Mouse (Mus musculus): ENCODE measurements around the gene Kif3c. TPM values are rescaled to one million over a fixed set of nuclear protein-coding genes. Genes with fewer than 3 reads are reported as not detected.

The Kif3c gene
- polyA plus RNA-seq (2012; rRNA removed) = 7.5 and 10.0 TPM in 2 replicates

DNA sequence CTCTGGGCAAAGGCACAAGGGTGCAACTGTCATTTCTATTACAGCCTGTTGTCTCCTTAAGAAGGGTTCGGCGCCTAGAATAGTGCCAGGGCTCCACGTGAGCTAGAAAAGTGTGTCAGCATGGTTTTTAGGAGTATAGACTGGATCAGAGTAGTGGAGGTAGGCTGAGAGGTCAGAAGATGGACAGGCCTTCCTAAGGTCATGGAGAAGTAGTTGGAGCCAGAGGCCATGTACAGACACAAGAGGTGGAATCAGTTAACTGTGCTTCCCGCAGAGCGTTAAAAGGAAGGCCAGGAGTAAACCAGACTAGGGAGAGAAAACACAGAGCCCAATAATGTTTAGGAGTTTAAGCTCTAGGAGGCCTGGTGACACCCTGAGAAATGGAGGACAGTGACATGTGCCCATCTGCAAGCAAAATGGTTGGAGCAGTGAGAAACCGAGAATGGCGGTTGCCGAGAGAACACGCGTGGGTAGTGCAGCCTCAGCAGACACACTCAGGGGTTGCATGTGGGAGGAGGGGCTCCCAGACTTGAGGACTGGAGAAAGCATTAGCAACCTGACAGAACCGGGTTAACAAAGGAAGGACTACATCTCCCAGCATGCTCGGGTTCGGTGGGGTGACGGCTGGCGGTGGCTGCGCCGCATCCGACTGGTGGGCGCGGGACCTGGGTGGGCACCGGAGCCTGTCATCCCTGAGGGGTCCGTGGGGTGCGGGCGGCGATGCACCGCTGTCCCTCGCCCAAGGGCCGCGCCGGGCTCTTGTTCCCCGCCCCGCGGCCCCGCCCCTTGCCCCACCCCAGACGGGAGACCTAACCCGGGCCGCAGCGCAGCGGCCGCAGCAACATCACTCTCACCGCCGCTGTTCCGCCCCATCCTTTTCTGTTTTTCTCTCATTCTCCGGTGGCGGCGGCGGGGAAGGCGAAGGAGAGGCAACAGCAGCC is at the start of gene Kif3c:
Gene Kif3c (plus strand): TSS at position 625 of the 941 bp plus-strand sequence.
- DNase-seq (ENCODE audit: low read depth) = no peak

DNA sequence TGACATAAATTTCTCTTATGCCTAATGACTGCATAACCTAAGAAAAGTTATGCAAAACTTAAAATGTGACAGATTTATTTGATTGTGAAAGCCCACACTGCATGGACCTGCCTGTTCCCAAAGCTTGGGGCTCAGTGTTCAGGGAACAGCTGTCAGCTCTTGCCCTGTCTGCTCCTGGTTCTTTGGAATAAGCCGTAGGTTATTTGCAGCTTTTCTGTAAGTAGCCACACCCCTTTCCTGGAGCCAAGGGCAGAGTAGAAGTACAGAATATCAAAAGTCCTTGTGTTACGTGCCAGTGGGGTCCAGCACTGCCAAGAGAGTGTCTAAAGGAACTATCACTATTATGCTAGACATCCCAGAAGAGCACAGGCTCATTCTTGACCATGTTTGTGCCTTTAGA is 48.8 kb upstream of the Kif3c start:
- no peak for DNase-seq (ENCODE audit: low read depth)

DNA sequence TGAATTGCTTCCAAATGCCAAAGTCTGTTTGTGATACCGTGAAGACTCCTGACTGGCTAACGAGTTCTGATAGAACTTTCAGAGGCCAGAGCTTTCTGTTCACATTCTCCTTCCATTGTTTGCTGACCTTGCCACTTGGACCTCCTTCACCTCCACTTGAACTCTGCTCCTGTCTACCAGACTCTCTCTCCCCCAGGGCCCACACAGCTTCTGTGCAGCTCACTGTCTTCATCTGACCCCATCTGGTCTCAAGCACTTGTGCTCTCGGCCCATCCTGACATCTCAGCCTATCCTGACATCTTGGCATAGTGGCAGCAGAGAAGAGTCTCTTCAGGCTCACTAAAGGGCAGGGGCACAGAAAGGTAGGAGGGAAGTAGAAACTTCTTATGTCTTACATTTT is 48.0 kb upstream of the Kif3c start:
- DNase-seq (ENCODE audit: low read depth) = no peak

DNA sequence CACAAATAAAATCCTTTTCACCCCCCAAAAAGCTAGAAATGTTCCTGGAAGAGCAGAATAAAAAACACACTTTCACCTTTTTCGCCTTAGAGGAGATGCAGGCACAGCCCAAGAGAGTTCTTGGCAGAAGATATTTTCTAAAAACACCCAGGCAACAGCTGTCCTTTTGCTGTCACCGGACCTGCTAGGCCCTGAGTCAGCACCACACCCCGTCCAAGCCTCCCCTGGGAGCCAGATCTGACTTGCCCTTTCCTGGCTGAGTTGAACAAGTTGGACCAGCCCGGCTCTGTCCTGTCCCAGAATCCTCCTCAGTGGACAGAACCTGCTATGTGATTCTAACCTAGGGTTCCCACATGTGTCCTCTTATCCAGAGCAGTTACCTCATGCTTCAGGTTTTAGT is 45.6 kb upstream of the Kif3c start:
- no peak for DNase-seq (ENCODE audit: low read depth)

DNA sequence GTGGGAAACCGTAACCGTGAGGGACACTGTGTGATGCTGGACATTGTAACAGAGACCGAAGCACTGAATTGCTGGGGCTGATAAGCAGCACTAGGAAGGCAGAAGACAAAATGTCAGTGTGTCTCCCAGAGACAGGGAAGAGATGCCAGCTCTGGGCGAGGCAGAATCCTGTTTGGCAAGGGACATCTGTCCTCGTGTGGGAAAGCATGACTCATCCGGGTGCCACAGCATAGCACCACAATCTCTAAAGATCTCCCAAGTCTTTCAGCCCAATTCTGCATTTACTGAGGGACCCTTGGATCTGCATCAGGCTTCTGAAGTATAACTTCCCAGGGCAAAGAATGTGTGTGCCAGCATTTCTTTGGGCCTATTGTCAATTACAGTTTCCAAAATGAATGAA is 41.7 kb upstream of the Kif3c start:
- DNase-seq (ENCODE audit: low read depth) = no peak

DNA sequence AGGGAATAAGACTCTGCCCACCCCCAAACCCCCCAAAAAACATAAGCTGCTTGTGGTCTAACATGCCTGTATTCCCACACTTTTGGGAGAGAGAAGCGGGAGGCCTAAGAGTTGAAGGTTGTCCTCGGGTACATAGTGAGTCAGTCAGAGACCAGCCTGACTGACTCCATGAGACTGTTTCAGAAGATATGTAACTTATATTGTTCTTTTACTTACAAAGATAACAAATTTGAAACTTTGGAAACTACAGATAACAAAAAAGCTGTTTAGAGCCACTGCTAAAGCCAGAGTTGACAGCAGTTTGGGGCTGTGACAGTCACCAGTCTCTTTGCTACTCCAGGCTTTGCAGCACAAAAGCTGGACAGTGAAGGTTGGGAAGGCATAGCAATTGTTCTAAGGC is 39.7 kb upstream of the Kif3c start:
- DNase-seq (ENCODE audit: low read depth) = no peak

DNA sequence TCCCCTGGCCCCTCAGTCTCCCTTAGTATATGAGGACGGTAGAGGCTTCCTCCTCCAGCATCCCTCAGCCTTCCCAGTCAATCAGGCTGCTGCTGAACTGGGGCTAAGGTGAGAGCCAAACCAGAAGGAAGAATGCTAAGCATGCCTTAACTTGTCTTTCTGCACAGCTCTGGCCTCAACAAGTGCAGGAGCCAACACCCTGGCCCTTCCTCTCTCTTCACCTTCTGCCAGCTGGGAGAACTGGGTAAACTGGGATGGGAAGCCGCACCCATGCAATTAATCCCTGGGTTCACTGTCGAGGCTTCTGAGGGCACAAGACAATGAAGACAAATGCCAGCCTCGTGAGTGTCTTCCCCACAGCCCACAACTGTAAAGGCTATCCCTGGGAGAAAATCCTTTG is 35.3 kb upstream of the Kif3c start:
- no peak for DNase-seq (ENCODE audit: low read depth)

DNA sequence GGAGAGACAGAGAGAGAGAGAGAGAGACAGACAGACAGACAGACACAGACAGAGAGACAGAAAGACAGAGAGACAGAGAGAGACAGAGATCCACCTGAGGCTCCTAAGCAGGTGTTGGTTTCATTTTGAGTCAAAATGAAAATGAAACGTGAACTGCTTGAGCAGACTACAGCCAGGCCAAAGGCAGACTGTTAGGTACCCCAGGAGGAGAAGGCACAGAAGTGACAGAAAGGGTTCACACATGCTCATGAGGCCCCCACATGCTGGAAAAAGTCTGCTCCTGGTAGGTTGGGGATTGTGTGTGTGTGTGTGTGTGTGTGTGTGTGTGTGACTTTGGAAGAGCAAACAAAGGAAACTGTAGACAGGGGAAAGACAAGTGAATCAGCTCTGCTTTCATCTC is 26.0 kb upstream of the Kif3c start:
- DNase-seq (ENCODE audit: low read depth) = no peak

DNA sequence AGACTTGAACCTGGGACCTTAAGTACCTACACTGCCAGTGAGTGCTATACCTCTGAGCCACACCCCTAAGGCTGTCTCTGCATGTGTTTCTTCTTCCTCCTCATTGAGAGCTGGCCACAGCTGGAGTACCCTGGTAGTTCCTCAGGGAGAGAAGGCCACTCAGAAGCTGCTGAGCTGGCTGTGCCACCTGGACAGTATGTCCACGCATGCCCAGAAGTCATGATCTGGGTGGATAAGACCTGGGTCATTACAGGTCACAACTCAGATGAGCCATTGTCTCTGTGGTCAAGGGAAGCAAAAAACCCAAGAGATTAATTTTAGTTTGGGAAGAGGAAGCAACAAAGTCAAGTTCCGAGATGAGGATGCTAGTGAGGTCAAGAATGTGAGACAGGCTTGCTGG is 20.8 kb upstream of the Kif3c start:
- DNase-seq (ENCODE audit: low read depth) = no peak

DNA sequence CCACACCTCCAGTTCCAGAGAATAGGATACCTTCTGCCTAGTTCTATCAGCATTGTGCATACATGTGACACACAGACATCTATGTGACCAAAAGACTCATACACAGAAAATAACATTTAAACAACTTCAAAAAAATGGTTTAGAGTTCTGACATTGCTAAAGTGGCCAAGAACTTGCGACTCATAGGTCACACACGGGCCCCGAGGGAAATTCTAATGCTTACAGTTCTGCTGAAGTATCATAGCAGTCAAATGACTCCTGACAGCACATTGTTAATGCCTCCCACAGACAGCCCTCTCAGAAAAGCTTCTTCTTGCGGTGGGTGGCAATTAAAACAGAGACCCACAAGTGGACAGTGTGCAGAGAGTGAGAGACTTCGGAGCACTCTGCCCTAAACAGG is 19.9 kb upstream of the Kif3c start:
- DNase-seq (ENCODE audit: low read depth) = no peak

DNA sequence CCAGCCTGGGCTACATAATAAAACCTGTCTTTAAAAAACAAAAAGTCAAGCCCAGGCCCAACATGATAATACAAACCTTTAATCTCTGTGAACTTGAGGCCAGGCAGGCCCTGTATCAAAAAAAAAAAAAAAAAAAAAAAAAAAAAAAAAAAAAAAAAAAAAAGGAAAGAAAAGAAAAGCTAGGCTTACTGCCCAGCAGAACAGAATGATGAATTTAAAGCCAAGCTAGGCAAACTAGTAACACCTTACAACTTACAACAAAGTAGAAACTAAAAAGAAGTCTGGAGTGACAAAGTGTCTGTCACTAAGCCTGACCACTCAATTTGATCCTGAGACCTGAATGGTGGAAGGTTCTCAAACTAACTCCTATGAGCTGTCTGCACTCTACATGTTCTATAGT is 17.2 kb upstream of the Kif3c start:
- DNase-seq (ENCODE audit: low read depth) = no peak

DNA sequence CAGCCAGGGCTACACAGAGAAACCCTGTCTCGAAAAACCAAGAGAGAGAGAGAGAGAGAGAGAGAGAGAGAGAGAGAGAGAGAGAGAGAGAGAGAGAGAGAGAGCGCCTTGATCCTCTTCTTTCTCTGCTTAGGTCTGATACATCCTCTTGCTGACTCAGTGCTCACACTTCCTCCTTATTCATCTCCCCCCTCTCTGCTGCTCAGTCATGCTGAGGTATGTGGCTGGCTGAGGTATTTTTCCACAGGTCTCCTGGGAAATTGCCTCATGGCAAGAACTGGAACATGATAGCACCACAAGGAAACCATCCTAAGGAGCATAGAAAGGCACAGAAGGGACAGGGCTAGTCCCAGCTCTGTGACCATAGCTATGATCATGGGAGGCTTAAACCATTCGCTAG is 15.5 kb upstream of the Kif3c start:
- no peak for DNase-seq (ENCODE audit: low read depth)

DNA sequence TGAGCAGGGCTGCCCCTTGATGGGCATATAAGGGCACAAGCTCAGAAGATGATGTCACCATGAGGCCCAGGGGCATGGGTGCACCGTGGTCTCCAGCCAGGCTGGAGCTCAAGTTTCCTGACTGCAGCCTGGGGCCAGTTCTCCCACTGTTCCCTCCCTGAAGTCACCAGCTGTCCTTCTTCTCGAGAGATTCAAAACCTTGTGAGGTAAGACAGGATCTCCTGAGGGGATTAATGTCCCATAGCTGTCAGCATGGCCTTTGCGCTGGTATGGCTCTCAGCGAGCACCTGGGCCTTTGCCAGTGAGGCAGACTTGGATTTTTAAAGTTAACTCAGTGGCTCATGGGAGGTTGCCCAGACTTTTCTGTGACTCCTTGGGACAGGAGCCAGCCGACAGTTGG is 14.8 kb upstream of the Kif3c start:
- DNase-seq (ENCODE audit: low read depth) = no peak

DNA sequence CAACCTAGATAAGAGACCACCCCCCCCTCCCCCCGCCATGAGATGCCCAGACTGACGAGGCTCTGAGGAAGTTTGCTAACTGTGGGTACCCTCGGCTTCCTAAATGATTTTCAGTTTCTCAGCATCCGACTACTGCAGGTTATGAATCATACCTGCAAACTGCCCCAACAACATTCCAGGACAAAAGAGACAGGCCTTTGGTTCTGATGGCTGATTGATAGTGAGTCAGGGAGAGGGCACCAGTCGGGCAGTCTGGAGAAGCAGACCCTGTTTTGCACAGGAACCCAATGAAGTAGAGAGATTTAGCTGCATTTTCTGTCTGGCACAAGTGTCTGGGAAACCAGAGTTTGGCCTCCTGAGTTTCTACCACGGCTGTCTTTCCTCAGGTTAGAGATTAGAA is 12.7 kb upstream of the Kif3c start:
- no peak for DNase-seq (ENCODE audit: low read depth)

DNA sequence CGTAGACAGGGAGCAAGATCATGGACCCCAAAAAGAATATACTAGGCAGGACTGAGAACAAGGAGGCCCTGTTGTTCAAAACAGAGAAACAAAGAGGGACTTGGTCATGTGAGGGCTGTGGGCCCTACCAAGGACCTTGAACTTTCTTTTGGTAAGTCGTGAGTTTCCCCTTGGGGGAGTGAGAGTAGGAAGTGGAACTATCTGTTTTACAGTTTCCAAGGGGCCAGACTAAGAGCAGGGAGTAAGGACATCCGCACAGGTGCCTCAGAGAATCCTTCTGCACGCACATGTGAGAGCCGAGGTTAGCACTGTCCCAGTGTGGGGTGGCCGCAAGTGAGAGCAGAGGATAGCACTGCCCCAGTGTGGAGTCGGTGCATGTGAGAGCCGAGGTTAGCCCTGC is 9.9 kb upstream of the Kif3c start:
- no peak for DNase-seq (ENCODE audit: low read depth)

DNA sequence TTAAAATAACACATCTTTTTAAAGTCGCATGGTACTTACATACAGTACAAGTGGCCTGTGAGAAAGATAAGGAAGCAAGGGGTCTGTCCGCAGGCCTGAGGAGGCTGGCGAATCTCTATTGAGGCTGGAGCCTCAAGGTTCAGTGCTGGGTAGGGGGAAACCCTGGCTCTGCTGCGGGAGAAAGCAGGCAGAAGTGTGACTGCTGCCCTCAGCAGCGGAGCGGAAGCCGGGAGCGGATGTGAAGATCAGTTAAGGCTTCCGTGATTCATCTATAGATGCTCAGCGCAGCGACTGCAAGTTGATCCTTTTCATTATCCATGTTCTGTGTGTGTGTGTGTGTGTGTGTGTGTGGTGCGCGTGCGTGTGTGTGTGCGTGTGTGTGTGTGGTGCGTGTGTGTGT is 8.1 kb upstream of the Kif3c start:
- no peak for DNase-seq (ENCODE audit: low read depth)

DNA sequence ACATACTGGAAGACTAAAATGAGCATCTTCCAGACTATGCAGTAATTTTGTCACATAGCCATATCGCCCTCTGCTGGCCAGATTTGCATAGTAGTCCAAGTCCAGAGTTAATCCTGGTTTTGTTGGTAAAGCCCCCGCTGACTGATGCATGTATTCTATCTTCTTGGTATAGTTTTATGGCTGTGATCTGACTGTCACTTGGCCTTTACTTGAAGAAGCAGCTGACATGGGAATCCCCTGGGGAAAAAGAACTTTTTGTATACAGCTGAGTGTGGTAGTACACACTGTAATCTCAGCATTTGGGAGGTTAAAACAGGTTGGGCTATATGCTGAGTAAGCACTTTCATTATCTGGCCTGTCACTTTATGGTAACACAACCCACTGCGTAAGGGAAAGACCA is 5.6 kb upstream of the Kif3c start:
- DNase-seq (ENCODE audit: low read depth) = no peak

DNA sequence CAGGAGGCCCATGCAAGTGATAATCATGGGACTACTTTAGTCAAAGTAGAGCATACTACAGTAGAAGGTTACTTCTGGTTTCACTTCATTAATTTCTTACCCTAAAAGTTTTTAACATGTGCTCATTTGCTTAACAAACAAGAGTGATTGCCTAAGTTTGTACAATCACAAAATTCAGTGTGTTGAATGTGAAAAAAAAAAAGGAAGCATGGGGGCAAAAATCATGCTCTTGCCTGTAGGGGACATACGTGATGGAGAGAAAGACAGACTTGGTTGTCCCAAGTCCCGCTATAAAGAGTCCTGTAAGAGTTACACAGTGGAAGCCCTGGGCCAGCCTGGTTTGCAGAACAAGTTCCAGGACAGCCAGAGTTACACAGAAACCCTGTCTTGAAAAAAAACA is 4.9 kb upstream of the Kif3c start:
- DNase-seq (ENCODE audit: low read depth) = no peak

DNA sequence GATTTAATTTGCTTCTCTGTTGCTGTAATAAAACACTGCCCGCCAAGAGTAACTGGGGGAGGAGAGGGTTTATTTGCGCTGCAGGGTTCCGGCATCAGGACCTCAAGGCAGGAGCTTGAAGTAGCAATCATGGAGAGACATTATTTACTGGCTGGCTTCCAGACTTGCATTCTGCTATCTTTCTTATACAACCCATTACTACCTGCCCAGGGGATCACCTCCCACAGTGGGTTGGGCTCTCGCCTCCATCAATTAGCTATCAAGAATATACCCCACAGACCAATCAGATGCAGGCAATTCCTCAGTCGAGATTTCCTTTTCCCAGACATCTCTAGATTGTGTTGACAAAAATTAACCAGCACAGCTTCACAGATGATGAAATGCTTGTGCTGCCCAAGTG is 856 bp upstream of the Kif3c start:
- no peak for DNase-seq (ENCODE audit: low read depth)

DNA sequence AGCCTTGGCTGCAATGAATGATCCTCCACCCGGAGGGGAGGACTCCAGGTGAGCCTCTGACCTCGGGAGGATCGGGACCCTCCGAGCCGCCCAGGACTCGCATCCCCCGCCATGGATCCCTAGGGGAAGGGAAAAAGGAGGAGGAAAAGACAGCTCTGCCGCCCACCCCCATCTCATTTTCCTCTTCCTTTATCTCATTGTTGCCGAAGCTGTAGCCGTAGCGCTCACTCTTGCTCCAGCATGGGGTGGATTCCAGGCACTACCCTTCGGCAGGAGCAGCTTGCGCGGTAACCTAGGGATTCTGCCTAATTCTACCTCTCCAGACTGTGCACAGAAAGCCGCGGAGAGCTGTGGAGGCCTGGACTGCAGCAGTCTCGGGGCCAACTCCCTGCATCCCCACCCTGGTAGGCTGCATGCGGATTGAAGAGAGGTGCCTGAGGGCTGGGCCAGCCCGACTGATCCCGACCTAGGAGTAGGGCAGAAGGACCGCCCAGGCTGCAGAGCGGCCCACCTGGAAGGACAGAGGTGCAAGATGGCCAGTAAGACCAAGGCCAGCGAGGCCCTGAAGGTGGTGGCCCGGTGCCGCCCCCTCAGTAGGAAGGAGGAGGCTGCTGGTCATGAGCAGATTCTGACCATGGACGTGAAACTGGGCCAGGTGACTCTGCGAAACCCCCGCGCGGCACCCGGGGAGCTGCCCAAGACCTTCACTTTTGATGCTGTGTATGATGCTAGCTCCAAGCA is 687 bp downstream of the Kif3c start:
- DNase-seq (ENCODE audit: low read depth) = no peak

DNA sequence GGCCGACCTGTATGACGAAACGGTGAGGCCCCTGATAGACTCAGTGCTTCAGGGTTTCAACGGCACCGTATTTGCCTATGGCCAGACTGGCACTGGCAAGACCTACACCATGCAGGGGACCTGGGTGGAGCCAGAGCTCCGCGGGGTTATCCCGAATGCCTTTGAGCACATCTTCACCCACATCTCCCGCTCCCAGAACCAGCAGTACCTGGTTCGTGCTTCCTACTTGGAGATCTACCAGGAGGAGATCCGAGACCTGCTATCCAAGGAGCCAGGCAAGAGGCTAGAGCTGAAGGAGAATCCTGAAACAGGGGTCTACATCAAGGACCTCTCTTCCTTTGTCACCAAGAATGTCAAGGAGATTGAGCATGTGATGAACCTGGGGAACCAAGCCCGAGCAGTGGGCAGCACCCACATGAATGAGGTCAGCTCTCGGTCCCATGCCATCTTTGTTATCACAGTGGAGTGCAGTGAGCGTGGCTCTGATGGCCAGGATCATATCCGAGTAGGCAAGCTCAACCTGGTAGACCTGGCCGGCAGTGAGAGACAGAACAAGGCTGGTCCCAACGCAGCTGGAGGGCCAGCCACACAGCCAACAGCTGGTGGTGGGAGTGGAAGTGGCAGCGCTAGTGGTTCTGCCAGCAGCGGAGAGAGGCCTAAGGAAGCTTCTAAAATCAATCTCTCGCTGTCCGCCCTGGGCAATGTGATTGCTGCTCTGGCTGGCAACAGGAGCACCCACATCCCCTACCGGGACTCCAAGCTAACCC is 1.4 kb downstream of the Kif3c start:
- no peak for DNase-seq (ENCODE audit: low read depth)

DNA sequence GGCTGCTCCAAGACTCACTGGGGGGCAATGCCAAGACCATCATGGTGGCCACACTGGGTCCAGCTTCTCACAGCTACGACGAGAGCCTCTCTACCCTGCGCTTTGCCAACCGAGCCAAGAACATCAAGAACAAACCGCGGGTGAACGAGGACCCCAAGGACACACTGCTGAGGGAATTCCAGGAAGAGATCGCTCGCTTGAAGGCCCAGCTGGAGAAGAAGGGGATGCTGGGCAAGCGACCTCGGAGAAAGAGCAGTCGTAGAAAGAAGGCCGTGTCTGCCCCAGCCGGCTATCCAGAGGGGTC is 2.0 kb downstream of the Kif3c start:
- no peak for DNase-seq (ENCODE audit: low read depth)

DNA sequence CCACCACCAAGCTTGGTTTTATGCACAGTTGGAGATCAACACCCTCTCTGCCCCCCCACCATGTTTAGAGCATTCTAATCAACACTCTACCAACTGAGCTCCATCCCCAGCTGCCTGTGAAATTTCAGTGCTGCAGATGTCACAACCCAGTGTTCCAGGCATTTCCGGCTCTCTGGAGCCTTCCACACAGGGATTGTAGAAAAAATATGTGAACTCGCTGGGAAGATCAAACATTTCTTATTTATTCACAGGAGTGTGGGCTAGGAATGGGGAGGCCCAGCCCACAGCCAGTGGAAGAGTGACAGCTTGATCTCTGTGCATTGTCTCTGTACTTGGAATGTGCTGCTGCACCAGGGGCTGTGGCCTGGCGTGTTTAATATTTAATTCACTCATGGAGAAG is 3.8 kb downstream of the Kif3c start:
- DNase-seq (ENCODE audit: low read depth) = no peak
